Mouse (Mus musculus): ENCODE measurements around the gene Mettl8.
A peak's percentile ranks its signal among the peaks of the same experiment; 100 is the strongest.

Mettl8 gene

DNA sequence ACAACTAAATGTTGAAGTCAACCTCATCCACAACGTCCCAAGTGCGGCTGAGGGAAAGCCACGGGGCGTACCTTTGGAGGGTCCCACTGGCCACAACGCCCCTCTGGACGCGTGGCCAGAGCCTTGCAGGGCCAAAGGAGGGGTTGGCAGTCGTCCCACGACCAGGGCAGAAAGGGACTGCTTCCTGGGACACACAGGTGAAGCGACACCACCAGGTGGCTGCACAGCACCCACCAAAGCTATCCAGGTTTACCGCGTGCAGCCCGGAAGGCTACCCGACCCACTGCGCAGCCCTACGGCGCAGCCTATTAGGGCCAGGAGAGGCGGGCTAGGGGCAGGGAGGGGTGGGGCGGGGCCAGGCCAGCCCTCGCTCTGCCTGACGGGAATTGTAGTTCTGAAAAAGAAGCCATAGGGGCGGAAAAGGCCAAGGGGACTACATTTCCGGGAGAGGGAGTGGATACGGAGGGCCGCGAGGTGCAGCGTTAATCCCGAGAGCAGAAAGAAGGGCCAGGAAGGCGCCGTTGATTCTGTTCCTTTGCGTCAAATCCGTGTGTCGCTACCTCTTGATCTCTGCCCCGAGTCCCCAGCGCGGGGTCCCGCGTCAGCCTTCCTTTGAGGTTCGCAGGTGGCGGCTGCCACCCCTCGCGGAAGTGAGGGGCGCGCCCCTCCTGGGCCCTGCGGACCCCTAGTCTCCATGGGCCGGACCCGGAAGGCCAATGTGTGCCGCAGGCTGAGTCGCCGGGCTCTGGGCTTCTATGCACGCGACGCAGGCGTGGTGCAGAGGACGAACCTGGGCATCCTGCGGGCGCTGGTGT is at the start of gene Mettl8, which contains the start of gene Dcaf17:
Mettl8 (minus strand) TSS at position 284 of the 815 bp plus-strand sequence.
Dcaf17 (plus strand) TSS at position 29 of the 815 bp plus-strand sequence.
- peak; percentile 93 to 95 for DNase-seq

DNA sequence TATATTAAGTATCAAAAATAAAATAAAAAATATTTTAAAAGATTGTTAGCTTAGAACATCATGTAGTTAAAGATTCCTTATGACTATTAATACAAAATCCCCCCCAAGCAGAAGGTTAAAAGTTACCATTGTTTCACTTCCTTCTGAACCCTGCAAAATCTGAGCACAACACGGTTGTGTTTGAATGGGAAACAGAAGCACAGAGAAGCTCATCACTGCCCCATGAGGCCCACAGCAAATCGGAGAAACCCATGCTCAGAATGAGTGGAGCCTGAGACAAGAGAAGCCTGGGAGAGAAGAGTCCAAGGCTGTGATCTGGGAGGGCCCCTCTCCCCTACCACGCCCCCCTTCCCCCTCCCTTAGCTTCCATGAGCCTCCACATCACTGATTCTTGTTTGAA is 49.3 kb upstream of the Mettl8 start:
- DNase-seq = no peak

- DNase-seq = no peak
Measured at GRCm38 (mm10) chr2:71103292-71103680, 47.9 kb upstream of the Mettl8 start.

- no peak for DNase-seq
Measured at GRCm38 (mm10) chr2:71102621-71103291, 47.4 kb upstream of the Mettl8 start.

DNA sequence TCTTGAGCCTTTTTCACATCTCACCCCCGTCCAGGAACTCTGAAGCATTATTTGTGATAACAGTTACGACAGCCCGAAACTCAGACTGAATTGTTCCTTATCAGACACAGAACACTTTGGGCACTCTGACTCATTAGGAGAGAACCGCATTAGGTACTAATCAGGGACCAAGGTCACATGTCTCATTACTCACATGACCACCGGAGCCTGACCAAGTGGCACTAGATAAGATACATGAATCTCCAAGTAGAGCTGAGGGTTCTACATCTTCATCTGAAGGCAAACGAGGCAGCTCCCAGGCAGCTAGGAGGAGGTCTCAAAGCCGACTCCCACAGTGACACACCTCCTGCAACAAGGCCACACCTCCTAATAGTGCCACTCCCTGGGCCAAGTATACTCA is 40.8 kb upstream of the Mettl8 start:
- no peak for DNase-seq

GRCm38 (mm10) chr2:71090660-71091445 is 35.5 kb upstream of the Mettl8 start:
- DNase-seq = no peak

DNA sequence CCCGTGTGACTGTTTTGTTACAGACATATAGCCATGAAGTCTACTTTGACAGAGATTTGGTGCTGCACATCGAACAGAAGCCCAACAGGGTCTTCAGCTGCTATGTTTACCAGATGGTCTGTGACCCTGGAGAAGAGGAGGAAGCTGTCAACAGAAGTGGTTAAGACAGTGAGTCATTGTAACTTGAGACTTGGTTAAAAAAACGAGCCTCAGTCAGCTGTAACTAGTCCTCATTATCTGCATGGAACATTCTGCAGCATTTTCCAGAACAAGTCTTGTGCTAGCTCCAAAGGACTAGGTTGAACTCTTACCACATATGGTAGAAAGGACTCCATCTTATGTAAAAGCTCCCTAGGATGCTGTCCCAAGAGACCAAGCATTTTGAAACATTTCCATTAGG is 34.4 kb upstream of the Mettl8 start:
- no peak for DNase-seq

DNA sequence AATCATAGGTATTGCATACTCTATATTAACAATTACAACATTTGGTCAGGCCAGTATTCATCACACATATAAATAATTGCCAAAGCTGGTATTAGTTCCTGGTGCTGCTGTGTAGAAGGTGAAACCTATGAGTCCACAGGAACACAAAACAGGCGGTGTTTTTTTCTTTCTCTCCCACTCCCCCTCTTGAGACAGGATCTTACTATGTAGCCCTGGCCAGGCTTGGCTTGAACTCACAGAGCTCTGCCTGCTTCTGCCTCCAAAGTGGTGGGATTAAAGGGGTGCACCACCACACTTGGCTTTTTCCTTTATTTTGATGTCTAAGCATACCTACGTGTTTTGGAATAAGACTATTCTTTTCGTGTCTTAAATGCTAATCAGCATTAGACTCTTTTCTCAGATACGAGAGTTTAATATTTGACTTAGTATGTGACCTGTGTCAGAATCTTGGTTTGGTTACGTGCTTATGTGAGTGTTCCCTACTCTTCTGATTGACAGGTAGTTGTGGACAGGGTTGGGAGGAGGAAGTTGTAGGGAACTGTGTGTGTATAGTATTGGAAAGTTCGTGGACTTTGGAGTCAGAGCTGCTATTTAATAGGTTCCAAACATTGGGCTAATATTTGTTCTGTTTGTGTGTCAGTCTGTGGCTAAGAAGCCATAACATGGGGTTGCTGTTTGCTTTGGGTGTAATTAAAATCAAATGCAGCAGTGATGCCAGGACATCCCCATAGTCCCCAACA is 28.2 kb upstream of the Mettl8 start:
- DNase-seq = no peak

DNA sequence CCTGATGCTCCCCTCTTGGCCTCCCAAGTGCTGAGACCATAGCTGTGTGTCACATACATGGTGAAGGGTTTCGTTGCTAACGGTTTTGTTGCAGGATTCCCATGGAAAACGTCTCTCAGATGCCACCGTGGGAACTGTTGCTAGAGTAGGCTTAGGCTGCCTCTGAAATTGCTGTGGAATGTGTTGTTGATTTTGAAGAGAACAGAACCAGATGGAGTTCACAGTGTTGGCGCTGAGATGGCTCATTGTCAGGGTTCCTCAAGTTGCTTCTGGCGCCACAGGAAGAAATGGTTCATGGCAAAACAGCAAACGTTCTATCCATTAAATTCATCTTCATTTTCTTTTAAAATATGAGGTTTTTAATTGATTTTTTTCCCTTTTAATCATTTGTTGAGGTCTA is 27.0 kb upstream of the Mettl8 start:
- DNase-seq = no peak

DNA sequence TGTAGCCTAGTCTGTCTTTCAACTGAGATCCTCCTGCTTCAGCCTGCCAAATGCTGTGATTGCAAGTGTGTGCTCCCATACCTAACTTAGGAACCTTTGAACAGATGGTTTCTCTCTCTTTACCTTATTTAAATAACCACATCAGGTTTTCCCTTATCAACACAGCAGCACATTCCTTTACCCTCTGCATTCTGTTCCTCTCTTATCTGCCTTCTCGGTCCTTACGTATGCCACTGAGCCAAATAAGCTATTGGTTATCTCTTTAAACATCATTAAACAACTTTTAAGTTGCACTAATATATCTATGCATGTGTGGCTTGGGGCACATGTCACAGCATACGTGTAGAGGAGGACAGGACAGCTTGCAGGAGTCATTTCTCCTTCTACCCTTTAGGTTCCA is 18.4 kb upstream of the Mettl8 start:
- DNase-seq = no peak

- DNase-seq = no peak
Measured at GRCm38 (mm10) chr2:71073330-71073729, 17.9 kb upstream of the Mettl8 start.

DNA sequence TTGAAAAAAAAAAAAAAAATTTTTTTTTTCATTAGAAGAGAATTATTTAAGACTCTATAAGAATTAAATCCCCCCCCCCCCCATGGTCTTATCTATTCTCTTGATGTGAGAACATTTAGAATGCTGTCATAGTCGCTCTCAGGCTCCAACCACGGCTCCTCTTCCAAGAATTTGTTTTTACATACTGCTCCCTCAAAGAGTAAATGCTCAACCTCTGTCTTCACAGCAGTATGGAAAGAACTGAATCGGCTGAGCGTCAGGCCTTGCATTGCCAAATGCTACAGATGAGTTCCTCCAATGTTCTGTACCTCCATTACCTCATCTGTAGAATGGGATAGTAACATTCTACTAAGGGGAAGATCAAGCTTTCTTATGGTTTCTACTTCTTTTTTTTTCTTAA is 16.2 kb upstream of the Mettl8 start:
- DNase-seq = no peak

DNA sequence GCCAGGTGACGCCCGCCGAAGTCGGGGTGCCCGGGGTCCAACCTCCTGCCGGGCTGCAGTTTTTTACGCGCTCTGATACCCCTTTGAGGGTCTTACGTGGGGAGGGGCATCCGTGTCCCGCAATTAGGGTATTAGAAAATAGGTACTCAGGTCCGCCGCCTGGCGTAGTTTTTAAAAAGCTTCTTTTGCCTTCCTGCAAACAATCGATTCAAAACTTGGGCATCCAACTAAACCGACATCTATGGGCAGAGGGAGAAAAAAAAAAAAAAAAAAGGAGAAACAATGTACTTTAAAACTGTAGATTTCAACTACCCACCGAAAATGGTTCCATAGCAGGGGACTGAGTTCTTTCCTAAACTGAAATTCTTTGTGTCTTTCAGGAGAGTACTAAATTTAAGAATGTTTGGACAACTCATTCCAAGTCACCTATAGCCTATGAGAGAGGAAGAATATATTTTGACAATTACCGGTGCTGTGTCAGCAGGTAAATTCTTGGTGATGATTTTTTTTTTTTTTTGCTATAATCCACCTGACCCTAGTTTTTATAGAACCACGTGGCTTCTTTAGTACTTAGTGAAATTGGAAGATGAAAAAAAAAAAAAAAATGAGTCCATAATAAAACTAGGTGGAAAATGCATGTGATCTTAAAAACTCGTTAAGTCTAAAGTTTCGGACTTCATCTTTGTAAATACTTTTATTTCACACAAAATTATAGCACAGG is 892 bp upstream of the Mettl8 start:
- DNase-seq = no peak

DNA sequence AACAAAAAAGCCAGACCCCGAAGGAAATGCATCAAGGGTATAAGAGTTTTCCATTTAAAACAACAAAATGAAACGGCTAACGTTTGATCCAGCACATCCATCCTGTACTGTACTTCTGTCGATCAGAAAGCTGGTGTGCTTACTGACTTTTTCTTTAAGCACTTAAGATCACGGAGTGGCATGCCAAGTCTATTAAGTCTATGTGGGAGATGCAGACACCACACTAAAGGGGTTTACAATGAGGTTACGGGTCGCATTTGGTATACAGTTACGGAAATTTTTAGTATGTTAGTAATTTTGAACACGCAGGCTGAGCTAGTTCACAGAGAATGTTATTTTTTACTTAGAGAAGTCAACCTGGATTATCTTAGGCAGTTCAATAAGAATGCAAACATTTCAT is 667 bp downstream of the Mettl8 start:
- peak in 1 of 2 experiments; percentile 18 for DNase-seq

DNA sequence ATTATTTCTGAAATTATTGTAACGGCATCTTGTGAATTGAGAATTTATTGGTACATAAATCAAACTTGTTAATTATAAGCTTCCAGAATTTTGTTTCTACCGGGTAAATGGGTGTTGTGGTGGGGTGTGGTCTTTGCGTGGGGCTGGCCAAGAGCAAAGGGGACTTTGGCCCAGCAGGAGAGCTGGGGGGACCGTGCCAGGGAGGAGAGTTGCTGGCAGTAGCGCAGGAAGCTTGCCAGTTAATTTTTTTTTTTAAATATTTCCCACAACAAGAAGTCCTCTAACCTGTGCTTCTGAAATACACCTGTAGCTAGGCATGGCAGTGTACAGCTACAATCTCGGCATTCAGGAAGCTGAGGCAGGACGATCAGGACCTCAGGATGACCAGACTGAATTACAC is 4.9 kb downstream of the Mettl8 start:
- DNase-seq = no peak

DNA sequence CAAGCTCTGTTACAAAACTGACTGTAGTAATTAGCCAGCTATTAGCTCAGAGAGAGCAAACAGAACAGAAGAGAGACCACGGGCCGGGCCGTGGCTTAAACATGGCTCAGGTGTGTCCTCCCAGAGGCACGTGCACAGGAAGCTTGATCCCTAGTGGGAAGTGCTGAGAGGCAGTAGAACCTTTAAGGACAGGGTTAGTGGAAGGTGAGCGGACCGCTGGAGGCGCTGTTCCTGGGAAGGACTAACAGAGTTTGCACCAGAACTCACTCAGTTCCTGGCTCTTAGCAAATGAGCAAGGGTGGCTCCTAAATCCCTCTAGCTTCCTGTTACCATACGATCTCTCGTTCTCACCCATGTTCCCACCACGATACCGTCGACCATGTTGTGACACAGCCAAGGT is 6.5 kb downstream of the Mettl8 start:
- DNase-seq = no peak

- DNase-seq = no peak
Measured at GRCm38 (mm10) chr2:71046751-71047320, 8.5 kb downstream of the Mettl8 start.

DNA sequence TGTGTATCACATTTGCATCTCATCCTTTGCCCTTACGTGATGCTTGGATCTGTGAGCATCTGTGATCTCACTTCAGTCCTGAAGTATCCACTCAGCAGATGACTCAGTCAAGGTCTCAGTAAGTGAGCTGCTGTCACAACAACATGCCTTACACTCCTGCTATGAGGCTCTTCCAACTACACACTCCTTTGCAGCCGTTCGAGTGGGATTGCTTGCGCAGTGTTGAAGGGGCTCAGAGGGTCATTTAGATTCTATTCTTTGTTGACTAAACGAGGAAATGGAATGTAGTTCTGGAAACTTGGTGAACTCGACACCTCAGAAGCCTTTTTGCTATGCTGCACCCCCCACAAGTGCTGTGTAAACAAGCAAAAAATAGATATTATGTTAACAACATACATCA is 9.2 kb downstream of the Mettl8 start:
- DNase-seq = no peak

DNA sequence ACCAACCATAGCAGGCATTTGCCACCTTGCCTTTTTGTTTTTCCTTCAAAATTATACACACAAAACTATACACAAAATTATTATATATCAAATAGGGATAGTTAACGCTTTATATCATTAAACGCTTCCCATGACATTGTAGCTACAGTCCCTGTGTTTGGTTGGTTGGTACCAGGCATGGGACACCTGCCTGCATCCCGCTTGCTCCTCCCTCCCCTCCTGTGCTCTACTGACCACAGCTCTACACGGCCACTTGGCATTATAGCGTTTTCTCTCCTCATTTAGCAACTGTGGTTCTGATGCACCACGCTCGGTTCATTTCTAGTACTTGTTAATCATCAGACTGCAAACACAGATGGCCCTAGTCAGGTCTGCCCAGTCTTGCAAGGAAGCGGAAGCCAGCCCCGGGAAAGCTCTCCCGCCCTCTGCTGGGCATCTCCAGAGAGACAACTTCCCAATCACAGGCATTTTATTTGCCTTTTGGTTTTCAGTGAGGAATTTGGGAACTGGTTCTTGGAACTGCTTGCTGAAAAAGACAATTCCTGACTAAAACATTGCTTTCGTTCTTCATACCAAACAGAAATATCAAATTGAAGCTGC is 15.8 kb downstream of the Mettl8 start:
- DNase-seq = peak; percentile 84 to 86

- DNase-seq = no peak
Measured at GRCm38 (mm10) chr2:71037447-71037846, 17.9 kb downstream of the Mettl8 start.

DNA sequence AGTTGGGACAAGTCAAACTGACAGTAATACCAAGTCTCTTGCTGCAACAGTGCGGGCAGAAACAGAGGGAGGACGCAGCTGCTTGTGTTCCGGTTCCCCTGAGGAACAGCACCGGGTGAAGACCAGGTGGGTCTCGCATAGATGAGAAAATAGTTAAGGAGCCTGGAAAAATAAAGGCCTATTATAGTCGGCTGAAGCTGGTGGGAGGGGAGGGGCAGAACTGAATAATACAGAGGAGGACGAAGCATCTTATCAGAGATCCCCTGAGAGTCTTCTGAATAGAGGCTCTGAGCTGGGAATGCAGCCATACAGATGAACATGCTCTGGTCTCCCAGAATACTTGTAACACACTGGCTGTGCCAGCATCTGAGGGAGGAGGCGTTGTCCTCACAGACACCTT is 21.4 kb downstream of the Mettl8 start:
- DNase-seq = no peak
